ENCODE assay signal across 7 mouse cellular contexts in genomic region chr19:60889101-60889713, GRCm38 (mm10). TPM values are rescaled to one million over a fixed set of nuclear protein-coding genes. Genes with fewer than 3 reads are reported as not detected.
DNase-seq lines count a peak whose midpoint lies in the region; ATAC-seq and TF ChIP-seq lines count a peak whose summit lies in the region.

No protein-coding gene starts in this region.

- H3K4me1 ChIP-seq in hindbrain, postnatal 0 days (ENCODE audit: insufficient read depth, low read length), result peaks cover 8% of the 10 kb centered on the region
- peaks cover 20% of the 10 kb centered on the region for H3K4me1 ChIP-seq in limb, embryonic 10.5 days
- H3K4me1 ChIP-seq in midbrain, embryonic 11.5 days (ENCODE audit: control insufficient read depth, insufficient read depth, low read length), result peaks cover 13% of the 10 kb centered on the region

- peak overlapping the region; percentile 90 for H3K27ac ChIP-seq in hindbrain, postnatal 0 days
- H3K27ac ChIP-seq in limb, embryonic 10.5 days, result peak overlapping the region; percentile 99
- peak overlapping the region; percentile 92; the same call in 1 of the 2 replicates for H3K27ac ChIP-seq in midbrain, embryonic 11.5 days (ENCODE audit: low read depth, low read length)

- peak overlapping the region; percentile 73 for H3K4me2 ChIP-seq in hindbrain, postnatal 0 days (ENCODE audit: low read depth, low read length)
- peak overlapping the region; percentile 72 for H3K4me2 ChIP-seq in midbrain, embryonic 11.5 days

- ATAC-seq in hindbrain, postnatal 0 days, result 0 out of 2 replicates have a peak, but pooled peaks have one; percentile 4
- ATAC-seq in midbrain, embryonic 11.5 days (ENCODE audit: low FRiP score), result no peak

- H3K9me3 ChIP-seq in hindbrain, postnatal 0 days (ENCODE audit: low read length), result no peaks in the 10 kb centered on the region
- no peaks in the 10 kb centered on the region for H3K9me3 ChIP-seq in limb, embryonic 10.5 days (replicated peaks)
- no peaks in the 10 kb centered on the region for H3K9me3 ChIP-seq in midbrain, embryonic 11.5 days (ENCODE audit: control insufficient read depth, low read length)

- no peaks in the 10 kb centered on the region for H3K36me3 ChIP-seq in hindbrain, postnatal 0 days (ENCODE audit: insufficient read depth, low read length)
- no peaks in the 10 kb centered on the region for H3K36me3 ChIP-seq in limb, embryonic 10.5 days
- H3K36me3 ChIP-seq in midbrain, embryonic 11.5 days (ENCODE audit: control insufficient read depth, insufficient read depth, low read length), result no peaks in the 10 kb centered on the region

- H3K27me3 ChIP-seq in hindbrain, postnatal 0 days (ENCODE audit: insufficient read depth, low read length), result no peaks in the 10 kb centered on the region
- no peaks in the 10 kb centered on the region for H3K27me3 ChIP-seq in limb, embryonic 10.5 days (ENCODE audit: low read depth, poor library complexity, severe bottlenecking)
- no peaks in the 10 kb centered on the region for H3K27me3 ChIP-seq in midbrain, embryonic 11.5 days (ENCODE audit: control insufficient read depth, insufficient read depth, low read length)

- peak overlapping the region; percentile 60; the same call in 1 of the 2 replicates for H3K9ac ChIP-seq in hindbrain, postnatal 0 days (replicated peaks; ENCODE audit: low read length)
- peak overlapping the region; percentile 95 for H3K9ac ChIP-seq in midbrain, embryonic 11.5 days (ENCODE audit: low read length)

- TF ChIP-seq CTCF in hindbrain, postnatal 0 days (IDR thresholded peaks at IDR 0.05; ENCODE audit: low read depth), result no peak

- 6% methylated on average over 17 of the region's 17 CpGs for WGBS in hindbrain, postnatal 0 days
- WGBS in limb, embryonic 10.5 days, result 6% methylated on average over 17 of the region's 17 CpGs
- WGBS in midbrain, embryonic 11.5 days, result 5% methylated on average over 17 of the region's 17 CpGs

- peak; percentile 87 for DNase-seq in adipocyte (ENCODE audit: low spot score)
- DNase-seq in cerebellum, postnatal 10 days, result peak; percentile 45 to 55
- DNase-seq in gastrocnemius, postnatal 10 days, result peak; percentile 45
- peak; percentile 19 for DNase-seq in hindbrain, postnatal 0 days (ENCODE audit: low spot score)
- DNase-seq in limb, embryonic 10.5 days (ENCODE audit: low spot score), result peak; percentile 67
- DNase-seq in midbrain, embryonic 11.5 days (ENCODE audit: low spot score, missing footprints), result no peak
- peak; percentile 50 to 76 for DNase-seq in spleen, postnatal 4 days (ENCODE audit: low spot score in 2 of 2)

- peak overlapping the region; percentile 82 for H3K4me3 ChIP-seq in hindbrain, postnatal 0 days (ENCODE audit: low read length)
- peak overlapping the region; percentile 84 for H3K4me3 ChIP-seq in limb, embryonic 10.5 days
- peak overlapping the region; percentile 85 for H3K4me3 ChIP-seq in midbrain, embryonic 11.5 days (ENCODE audit: low read depth, low read length)

RNA-seq across cellular contexts. Expression of gene Grk5, which starts 0.3 kb away (rescaled TPM):
- 1 to 10 TPM; 6.8 to 9.7 TPM for total RNA-seq in gastrocnemius, postnatal 10 days (2021)
- 7.2 and 7.8 TPM in 2 replicates for total RNA-seq in hindbrain, postnatal 0 days (2014; rRNA removed)
- polyA plus RNA-seq in hindbrain, postnatal 0 days (2015; fragmentation: Nextera tagmentation; extraction: Ambion mirVana), result 1.3 and 1.6 TPM in 2 replicates
- polyA plus RNA-seq in limb, embryonic 10.5 days (2016; fragmentation: Nextera tagmentation; extraction: Ambion mirVana), result 1.4 and 1.6 TPM in 2 replicates
- polyA plus RNA-seq in midbrain, embryonic 11.5 days (2014; fragmentation: Nextera tagmentation; extraction: Ambion mirVana), result 2.7 and 2.8 TPM in 2 replicates

RNA-seq across cellular contexts. Expression of gene Prdx3, which starts 14.9 kb away (rescaled TPM):
- 100 to 1,000 TPM; 136 to 154 TPM for total RNA-seq in gastrocnemius, postnatal 10 days (2021)
- total RNA-seq in hindbrain, postnatal 0 days (2014; rRNA removed), result 85.0 and 97.0 TPM in 2 replicates
- 130 and 138 TPM in 2 replicates for polyA plus RNA-seq in hindbrain, postnatal 0 days (2015; fragmentation: Nextera tagmentation; extraction: Ambion mirVana)
- 76.3 and 98.9 TPM in 2 replicates for polyA plus RNA-seq in limb, embryonic 10.5 days (2016; fragmentation: Nextera tagmentation; extraction: Ambion mirVana)
- 122 and 132 TPM in 2 replicates for polyA plus RNA-seq in midbrain, embryonic 11.5 days (2014; fragmentation: Nextera tagmentation; extraction: Ambion mirVana)

RNA-seq across cellular contexts. Expression of gene Sfxn4, which starts 27.9 kb away (rescaled TPM):
- total RNA-seq in gastrocnemius, postnatal 10 days (2021), result 1 to 10 TPM; 1.9 to 2.8 TPM
- 5.5 and 7.3 TPM in 2 replicates for total RNA-seq in hindbrain, postnatal 0 days (2014; rRNA removed)
- polyA plus RNA-seq in hindbrain, postnatal 0 days (2015; fragmentation: Nextera tagmentation; extraction: Ambion mirVana), result 10.8 and 11.6 TPM in 2 replicates
- polyA plus RNA-seq in limb, embryonic 10.5 days (2016; fragmentation: Nextera tagmentation; extraction: Ambion mirVana), result 8.3 and 12.8 TPM in 2 replicates
- polyA plus RNA-seq in midbrain, embryonic 11.5 days (2014; fragmentation: Nextera tagmentation; extraction: Ambion mirVana), result 16.5 and 18.2 TPM in 2 replicates
